Mouse (Mus musculus) limb, embryonic 12.5 days (tissue): ENCODE measurements around the gene Mcrip1. TPM values are rescaled to one million over a fixed set of nuclear protein-coding genes. Genes with fewer than 3 reads are reported as not detected.
"Not testable (repeated sequence)": the region's sequence is repeated elsewhere in the genome, so short reads cannot be mapped to it uniquely, and the experiment has no call there.

Experiments
- ATAC-seq: fragments of 200-750 bp; cut with Nextera tagmentation; 2 replicates; pipeline ENCODE4 v1.8.0; 2017; ENCODE audit warnings: low read depth, moderate TSS enrichment; ENCODE audit not compliant: insufficient number of reproducible peaks, insufficient read depth, low FRiP score, low TSS enrichment
- H3K27ac ChIP-seq: fragments of 300-500 bp; sonication (generic); 2 replicates; pipeline ENCODE4 v1.5.1; 2016; ENCODE audit warnings: mild to moderate bottlenecking, moderate library complexity
- H3K27me3 ChIP-seq: fragments of 300-500 bp; sonication (generic); 2 replicates; pipeline ENCODE4 v1.6.1; 2016; ENCODE audit warnings: mild to moderate bottlenecking, moderate library complexity
- H3K36me3 ChIP-seq: fragments of 300-500 bp; sonication (generic); 2 replicates; pipeline ENCODE4 v1.6.1; 2016; ENCODE audit warnings: mild to moderate bottlenecking, moderate library complexity
- H3K4me1 ChIP-seq: fragments of 300-500 bp; sonication (generic); replicated peaks from 2 replicates; pipeline ENCODE4 v1.6.1; 2016
- H3K4me2 ChIP-seq: fragments of 300-500 bp; sonication (generic); 2 replicates; pipeline ENCODE4 v1.6.1; 2016; ENCODE audit warnings: mild to moderate bottlenecking, moderate library complexity
- H3K4me3 ChIP-seq: fragments of 300-500 bp; sonication (generic); replicated peaks from 2 replicates; pipeline ENCODE4 v1.5.1; 2016; ENCODE audit warnings: mild to moderate bottlenecking
- H3K9ac ChIP-seq: fragments of 300-500 bp; sonication (generic); replicated peaks from 2 replicates; pipeline ENCODE4 v1.6.1; 2016; ENCODE audit warnings: mild to moderate bottlenecking, moderate library complexity
- H3K9me3 ChIP-seq: fragments of 300-500 bp; sonication (generic); 2 replicates; pipeline ENCODE4 v1.6.1; 2016; ENCODE audit warnings: mild to moderate bottlenecking, moderate library complexity
- WGBS: fragments of 180-500 bp; shearing (Covaris S2); methylation state at CpG from one replicate; pipeline ENCODE4 v1.1.7; 2016; 5-methylcytosine and 5-hydroxymethylcytosine counted together
- polyA plus RNA-seq: library from polyadenylated mRNA; unstranded; fragments of >200 nt; fragmentation: Nextera tagmentation; extraction: Ambion mirVana; gene quantifications from 2 replicates; pipeline ENCODE4 v1.2.1, GENCODE M21; 2016

The Mcrip1 gene
- 221 and 229 TPM in 2 replicates for polyA plus RNA-seq

DNA sequence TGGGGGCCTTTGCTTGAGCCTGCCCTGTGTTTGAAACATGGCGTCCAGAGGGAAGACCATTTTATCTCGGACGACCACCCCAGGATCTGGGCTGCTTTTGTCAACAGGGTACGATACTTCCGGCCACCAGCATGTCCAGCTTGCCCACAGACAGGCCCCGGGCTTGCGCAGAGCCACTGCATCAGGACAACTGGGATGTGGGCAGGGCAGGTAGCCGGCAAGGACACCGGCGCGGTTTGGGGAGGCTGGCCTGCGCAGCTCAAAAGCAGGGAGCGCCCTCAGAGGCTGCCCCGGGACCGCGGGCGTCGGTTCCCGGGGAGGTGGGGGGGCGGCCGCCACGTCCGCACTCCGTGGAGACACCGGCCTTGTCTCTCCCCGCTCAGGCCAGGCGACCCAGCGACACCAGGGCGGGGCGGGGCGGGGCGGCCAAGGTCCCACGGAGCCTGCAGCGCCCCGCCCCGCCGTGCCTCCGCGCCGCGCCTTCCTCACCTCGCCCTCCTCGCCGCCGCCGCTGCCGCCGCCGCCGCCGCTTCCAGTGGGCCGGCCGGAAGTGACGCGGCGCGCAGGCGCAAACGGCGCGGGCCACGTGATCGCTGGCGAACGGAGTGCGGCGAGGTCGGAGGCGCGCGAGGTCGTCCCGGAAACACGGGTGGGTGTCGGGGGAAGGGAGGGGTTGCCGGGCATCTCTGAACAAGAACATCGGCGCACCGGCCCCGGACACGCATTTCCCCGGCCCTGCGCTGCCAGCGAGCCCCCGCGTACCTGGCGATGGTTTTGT, at the start of gene Mcrip1:
Mcrip1 (minus strand) TSS at position 560 of the 778 bp plus-strand sequence.
- no peaks in the 10 kb centered on the region for H3K27me3 ChIP-seq
- ATAC-seq = peak; percentile 73

DNA sequence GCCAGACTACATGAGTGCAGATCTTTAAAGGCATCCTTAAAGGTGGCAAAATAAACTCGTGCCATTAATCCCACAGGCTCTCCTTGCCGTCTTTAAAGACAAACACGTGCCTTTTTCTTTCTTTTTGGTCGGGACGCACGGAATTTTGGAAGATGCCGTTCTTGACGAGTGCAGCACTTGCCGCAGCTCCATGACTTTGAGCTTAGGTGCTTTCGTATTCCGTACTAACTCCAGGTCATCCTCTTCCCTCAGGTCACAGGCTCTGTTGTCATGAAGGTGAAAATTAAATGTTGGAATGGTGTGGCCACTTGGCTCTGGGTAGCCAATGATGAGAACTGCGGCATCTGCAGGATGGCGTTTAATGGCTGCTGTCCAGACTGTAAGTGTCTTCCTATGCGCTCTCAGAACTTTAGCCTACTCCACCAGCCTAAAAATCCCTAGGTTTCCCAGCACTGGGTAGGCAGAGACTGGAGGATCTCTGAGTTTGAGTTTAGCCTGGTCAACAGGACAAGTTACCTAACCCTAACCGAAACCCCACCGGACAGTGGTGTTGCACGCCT, 49.5 kb upstream of the Mcrip1 start:
- ATAC-seq = no peak
- Histone ChIP-seq H3K9me3 (no peaks in the 10 kb centered on the region), H3K27me3 (no peaks in the 10 kb centered on the region), H3K4me2 (peak overlapping the region; percentile 98), H3K4me3 (peak overlapping the region; percentile 100), H3K9ac (peak overlapping the region; percentile 99), H3K27ac (peak overlapping the region; percentile 89), H3K4me1 (peaks cover 24% of the 10 kb centered on the region), H3K36me3 (peaks cover 73% of the 10 kb centered on the region)
- WGBS = 44% methylated on average over 17 of the region's 17 CpGs

More for the DNA sequence above, at the start of gene Mcrip1:
- Histone ChIP-seq H3K27ac (peak within 1 kb of the TSS; percentile 91), H3K4me1 (peaks cover 23% of the 10 kb centered on the region), H3K4me3 (peak within 1 kb of the TSS; percentile 100), H3K4me2 (peak within 1 kb of the TSS; percentile 69), H3K36me3 (peaks cover 27% of the 10 kb centered on the region), H3K9ac (peak within 1 kb of the TSS; percentile 97), H3K9me3 (no peaks in the 10 kb centered on the region)
- WGBS = 1% methylated on average over 63 of the region's 87 CpGs

DNA sequence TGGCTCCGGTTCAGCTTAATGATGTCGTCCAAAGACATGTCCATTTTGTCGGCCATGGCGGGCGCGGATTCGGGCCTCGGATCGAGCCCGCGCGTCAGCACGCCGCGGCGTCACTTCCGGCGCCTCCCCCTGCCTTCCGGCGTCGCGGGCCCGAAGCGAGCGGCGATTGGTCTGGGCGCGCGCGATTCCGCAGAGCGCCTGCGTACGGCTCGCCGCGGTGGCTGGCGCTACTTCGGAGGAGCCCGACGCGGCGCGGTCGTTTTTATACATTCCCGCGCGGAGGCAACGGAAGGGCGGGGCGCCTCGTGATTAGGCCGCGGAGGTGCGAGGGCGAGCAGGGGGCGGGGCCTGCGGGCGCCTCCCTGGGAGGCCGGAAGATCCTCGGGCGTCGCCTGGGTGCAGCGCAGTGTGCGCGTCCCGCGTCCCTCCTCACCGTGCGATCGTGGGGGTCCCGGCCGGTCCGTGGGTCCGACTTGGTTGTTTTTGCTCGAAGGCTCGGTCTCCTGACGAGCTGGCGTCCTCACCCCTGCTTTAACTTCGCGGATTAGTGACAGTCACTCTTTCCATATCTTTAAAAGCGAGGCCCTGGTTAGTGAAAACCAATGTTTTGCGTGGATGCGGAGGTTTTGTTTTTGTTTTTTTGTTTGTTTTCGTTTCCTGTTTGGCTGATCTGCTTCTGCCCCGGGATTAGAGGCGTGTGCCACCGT, 48.9 kb upstream of the Mcrip1 start, which contains the start of the genes Alyref and Anapc11:
Alyref (minus strand) TSS at position 83 of the 707 bp plus-strand sequence.
Anapc11 (plus strand) TSS at position 139 of the 707 bp plus-strand sequence.
- H3K9ac ChIP-seq = peak within 1 kb of the TSS; percentile 99
- peak; percentile 96 for ATAC-seq
- H3K27ac ChIP-seq = peak within 1 kb of the TSS; percentile 89
- H3K4me3 ChIP-seq = peak within 1 kb of the TSS; percentile 100
- H3K36me3 ChIP-seq = peaks cover 73% of the 10 kb centered on the region
- under 1% methylated on average over 88 of the region's 88 CpGs for WGBS
- H3K9me3 ChIP-seq = no peaks in the 10 kb centered on the region
- H3K4me2 ChIP-seq = peak within 1 kb of the TSS; percentile 98
- H3K27me3 ChIP-seq = no peaks in the 10 kb centered on the region
- H3K4me1 ChIP-seq = peaks cover 24% of the 10 kb centered on the region

DNA sequence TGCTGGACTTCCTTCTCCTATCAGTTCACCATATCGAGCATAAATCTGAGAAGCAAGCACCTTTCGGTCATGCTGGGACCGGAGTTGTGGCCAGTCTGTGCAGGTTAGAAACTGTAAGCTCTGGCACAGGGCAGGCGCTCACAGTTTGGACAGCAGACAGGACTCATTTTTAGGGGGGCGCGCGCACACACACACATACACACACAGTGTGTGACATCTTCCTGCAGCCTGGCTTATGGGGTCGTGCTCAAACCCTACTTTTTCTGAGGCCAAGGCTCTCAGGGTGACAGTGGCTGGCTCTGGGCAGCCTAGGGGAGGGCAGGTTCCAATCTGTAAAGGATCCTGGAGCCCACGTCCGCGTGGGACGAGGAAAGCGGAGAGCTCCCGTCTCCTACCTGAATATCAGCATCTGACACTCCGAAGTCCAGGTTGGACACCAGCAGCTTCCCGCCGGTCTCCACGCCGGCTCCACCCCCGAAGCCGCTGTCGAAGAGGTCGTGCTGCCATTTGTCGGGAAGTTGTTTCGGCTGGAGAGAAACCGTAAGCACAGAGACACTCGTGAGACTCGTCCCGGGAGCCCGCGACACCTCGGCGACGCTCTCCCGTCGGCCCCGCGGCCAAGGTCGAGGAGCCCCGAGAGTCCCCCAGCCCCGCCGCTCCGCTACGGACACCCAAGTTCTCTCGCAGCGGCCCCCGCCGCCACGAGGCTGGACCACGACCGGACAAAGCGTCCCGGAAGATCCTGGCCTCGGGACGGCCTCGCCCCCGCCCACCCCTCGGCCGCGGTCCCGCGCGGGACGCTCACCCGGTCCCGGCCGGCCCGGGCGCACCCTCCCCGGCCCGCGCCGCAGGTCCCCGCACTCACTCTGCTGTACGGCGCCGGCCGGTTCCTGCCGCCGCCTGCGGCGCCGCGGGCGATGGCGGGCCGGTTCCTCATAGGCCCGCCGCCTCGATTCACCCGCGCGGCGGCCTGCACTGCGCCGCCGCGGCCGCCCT, 48.0 kb upstream of the Mcrip1 start:
- peak overlapping the region; percentile 100 for H3K4me3 ChIP-seq
- H3K9ac ChIP-seq = peak overlapping the region; percentile 99
- H3K27ac ChIP-seq = peak overlapping the region; percentile 89
- 4% methylated on average over 96 of the region's 99 CpGs for WGBS
- ATAC-seq = peak; percentile 57
- peaks cover 73% of the 10 kb centered on the region for H3K36me3 ChIP-seq
- H3K9me3 ChIP-seq = no peaks in the 10 kb centered on the region
- no peaks in the 10 kb centered on the region for H3K27me3 ChIP-seq
- peaks cover 24% of the 10 kb centered on the region for H3K4me1 ChIP-seq
- H3K4me2 ChIP-seq = peak overlapping the region; percentile 98

DNA sequence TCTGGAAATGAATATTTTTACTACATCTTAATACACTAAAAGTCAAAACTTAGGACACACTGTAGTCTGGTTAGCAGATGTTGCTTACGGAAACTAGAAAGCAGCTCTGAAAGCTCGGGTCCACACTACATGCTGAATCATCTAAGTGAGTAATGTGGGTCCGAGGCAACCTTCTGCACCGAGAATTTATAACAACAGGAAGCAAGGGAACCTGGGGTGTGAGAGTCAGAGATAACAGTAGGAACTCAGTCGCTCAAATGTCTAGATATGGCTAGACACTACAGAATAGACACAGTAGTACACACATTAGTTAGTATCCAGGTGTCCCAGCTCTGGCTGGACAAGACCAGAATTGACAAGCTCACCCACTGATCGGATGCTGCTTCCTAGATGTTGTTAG, 39.0 kb upstream of the Mcrip1 start:
- H3K4me3 ChIP-seq = no peak overlapping the region
- WGBS = 96% methylated on average over 6 of the region's 6 CpGs
- H3K27ac ChIP-seq = no peak overlapping the region
- H3K9me3 ChIP-seq = peaks cover 5% of the 10 kb centered on the region; the same call in 1 of the 2 replicates
- no peaks in the 10 kb centered on the region for H3K27me3 ChIP-seq
- no peaks in the 10 kb centered on the region for H3K4me1 ChIP-seq
- H3K36me3 ChIP-seq = peaks cover 97% of the 10 kb centered on the region
- no peak overlapping the region for H3K4me2 ChIP-seq
- no peak for ATAC-seq
- H3K9ac ChIP-seq = no peak overlapping the region

DNA sequence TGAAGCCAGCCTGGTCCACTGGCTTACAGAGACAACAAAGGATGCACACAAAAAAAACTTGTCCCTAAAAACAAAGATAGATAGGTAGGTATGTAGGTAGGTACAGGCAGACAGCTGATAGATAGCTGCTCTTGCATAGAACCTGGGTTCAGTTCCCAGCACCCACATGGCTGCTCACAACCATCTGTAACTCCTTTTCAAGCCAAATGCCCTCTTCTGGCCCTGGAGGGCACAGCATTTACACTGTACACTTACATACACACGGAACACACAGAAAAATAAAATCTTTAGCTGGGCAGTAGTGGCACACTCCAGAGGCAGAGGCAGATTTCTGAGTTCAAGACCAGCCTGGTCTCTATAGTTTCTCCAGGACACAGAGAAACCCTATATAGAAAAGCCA, 34.4 kb upstream of the Mcrip1 start:
- H3K36me3 ChIP-seq = peaks cover 70% of the 10 kb centered on the region
- no peak overlapping the region for H3K4me3 ChIP-seq
- peaks cover 24% of the 10 kb centered on the region for H3K4me1 ChIP-seq
- 89% methylated on average over 1 of the region's 1 CpGs for WGBS
- H3K9ac ChIP-seq = no peak overlapping the region
- no peak overlapping the region for H3K27ac ChIP-seq
- peaks cover 5% of the 10 kb centered on the region; the same call in 1 of the 2 replicates for H3K9me3 ChIP-seq
- no peak for ATAC-seq
- no peaks in the 10 kb centered on the region for H3K27me3 ChIP-seq
- no peak overlapping the region for H3K4me2 ChIP-seq

DNA sequence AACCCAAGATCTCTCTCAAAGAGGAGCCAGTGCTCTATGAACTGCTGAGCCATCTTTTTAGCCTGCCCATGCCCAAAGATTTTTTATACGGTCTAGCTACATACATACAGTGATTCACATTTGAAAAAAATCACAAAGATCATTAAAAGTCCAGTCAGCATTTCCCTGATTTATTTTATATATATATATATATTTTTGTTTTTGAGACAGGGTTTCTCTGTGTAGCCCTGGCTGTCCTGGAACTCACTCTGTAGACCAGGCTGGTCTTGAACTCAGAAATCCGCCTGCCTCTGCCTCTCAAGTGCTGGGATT, 33.4 kb upstream of the Mcrip1 start:
- 94% methylated on average over 2 of the region's 2 CpGs for WGBS
- not testable (repeated sequence) for H3K4me2 ChIP-seq, ATAC-seq, H3K27me3 ChIP-seq, H3K27ac ChIP-seq, H3K9ac ChIP-seq, H3K9me3 ChIP-seq, H3K4me3 ChIP-seq
- peaks cover 70% of the 10 kb centered on the region for H3K36me3 ChIP-seq
- peaks cover 24% of the 10 kb centered on the region for H3K4me1 ChIP-seq

DNA sequence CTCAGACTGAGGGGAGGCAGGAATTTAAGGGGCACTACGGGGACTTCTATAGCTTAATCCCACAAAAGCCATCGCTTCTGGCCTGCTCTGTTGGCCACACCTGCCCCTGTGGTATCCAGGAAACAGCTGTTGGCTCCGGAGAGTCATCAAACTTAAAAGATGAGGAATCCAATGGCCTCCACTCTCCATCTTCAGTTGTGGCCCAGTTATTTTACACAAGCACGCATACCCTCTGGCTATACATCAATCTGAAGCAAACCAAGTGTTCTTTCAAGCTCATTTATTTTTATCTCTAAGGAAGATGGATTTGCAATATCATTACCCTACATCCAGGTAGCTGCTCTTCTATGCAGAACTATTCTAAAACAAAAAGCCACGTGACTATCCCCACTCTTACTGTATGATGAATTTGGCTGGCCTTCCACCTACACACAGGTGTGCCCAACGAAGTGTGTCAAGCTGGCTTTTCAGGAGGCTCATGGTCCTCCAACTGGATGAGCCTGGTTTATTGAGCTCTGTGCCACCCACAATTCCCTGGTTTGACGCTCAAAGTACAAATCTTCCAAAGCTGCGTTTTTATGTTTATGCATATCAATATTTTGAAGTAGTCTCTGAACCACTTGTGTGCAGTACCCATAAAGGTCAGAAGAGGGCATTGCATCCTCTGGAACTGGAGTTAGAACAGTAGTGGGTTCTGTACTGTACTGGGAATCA, 32.9 kb upstream of the Mcrip1 start:
- no peak for ATAC-seq
- Histone ChIP-seq H3K4me2 (peak overlapping the region; percentile 95), H3K9me3 (peaks cover 5% of the 10 kb centered on the region; the same call in 1 of the 2 replicates), H3K27me3 (no peaks in the 10 kb centered on the region), H3K27ac (peak overlapping the region; percentile 92), H3K4me3 (peak overlapping the region; percentile 90), H3K9ac (peak overlapping the region; percentile 95), H3K4me1 (peaks cover 24% of the 10 kb centered on the region), H3K36me3 (peaks cover 70% of the 10 kb centered on the region)
- WGBS = 72% methylated on average over 8 of the region's 8 CpGs

DNA sequence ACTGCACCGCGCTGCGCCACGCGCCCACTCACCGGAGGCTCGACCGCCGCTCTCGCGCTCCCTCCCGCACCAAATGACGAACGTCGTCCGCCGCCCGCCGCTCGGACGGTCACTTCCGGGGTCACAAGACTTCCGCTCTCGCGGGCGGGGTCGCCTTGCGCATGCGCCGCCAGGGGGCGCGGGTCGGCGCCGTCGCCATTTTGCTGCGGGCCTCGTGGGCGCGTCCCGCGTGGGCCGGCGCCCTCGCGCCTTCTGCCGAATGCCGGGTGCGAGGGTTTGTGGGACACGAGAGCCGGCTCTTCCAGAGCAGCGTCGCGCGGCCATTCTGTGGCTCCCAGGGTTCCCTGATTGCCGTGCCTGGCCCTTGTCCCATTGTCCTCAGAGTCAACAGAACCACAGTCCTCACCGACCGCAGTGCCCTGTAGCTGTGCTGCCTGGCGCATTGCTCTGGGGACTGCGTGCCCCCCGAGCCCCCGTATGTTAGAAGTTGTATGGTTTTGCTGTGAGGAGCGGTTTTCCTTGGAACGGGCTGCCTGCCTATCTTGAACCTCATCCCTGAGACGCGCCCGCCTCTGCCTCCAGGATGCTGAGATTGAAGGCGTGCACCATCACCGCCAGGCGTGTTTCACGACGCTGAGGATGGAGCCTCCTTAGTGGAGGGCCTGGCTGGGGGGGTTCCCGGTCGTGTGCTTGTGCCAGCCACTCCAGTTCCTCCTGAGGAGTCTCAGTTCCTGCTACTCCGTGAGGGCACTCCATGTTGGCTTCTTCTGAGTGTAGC, 32.2 kb upstream of the Mcrip1 start, which contains the start of gene Arhgdia:
Arhgdia (minus strand) TSS at position 135 of the 778 bp plus-strand sequence.
- Histone ChIP-seq H3K27ac (peak within 1 kb of the TSS; percentile 92), H3K4me3 (peak within 1 kb of the TSS; percentile 90), H3K27me3 (no peaks in the 10 kb centered on the region), H3K4me2 (peak within 1 kb of the TSS; percentile 95), H3K4me1 (peaks cover 24% of the 10 kb centered on the region), H3K9me3 (peaks cover 5% of the 10 kb centered on the region; the same call in 1 of the 2 replicates), H3K36me3 (peaks cover 68% of the 10 kb centered on the region), H3K9ac (peak within 1 kb of the TSS; percentile 95)
- WGBS = 6% methylated on average over 64 of the region's 75 CpGs
- 0 out of 2 replicates have a peak, but pooled peaks have one; percentile 10 for ATAC-seq
